Mouse (Mus musculus) midbrain, embryonic 15.5 days (tissue): ENCODE measurements around the gene Ptprq. TPM values are rescaled to one million over a fixed set of nuclear protein-coding genes. Genes with fewer than 3 reads are reported as not detected.

Experiments used
- ATAC-seq: fragments of 200-750 bp; cut with Nextera tagmentation; replicated peaks from 2 replicates; pipeline ENCODE4 v1.8.0; 2017; ENCODE audit warnings: moderate TSS enrichment
- H3K27ac ChIP-seq: fragments of 300-500 bp; sonication (generic); 2 replicates; pipeline ENCODE4 v1.5.1; 2015; ENCODE audit warnings: mild to moderate bottlenecking, inconsistent platforms
- H3K27me3 ChIP-seq: fragments of 300-500 bp; sonication (generic); replicated peaks from 2 replicates; pipeline ENCODE4 v1.6.1; 2015; ENCODE audit warnings: inconsistent platforms
- H3K36me3 ChIP-seq: fragments of 300-500 bp; sonication (generic); replicated peaks from 2 replicates; pipeline ENCODE4 v1.6.1; 2015; ENCODE audit warnings: inconsistent platforms
- H3K4me1 ChIP-seq: fragments of 300-500 bp; sonication (generic); 2 replicates; pipeline ENCODE4 v1.6.1; 2015; ENCODE audit warnings: inconsistent platforms
- H3K4me2 ChIP-seq: fragments of 300-500 bp; sonication (generic); 2 replicates; pipeline ENCODE4 v1.6.1; 2015; ENCODE audit warnings: inconsistent platforms, mild to moderate bottlenecking, moderate library complexity
- H3K4me3 ChIP-seq: fragments of 300-500 bp; sonication (generic); 2 replicates; pipeline ENCODE4 v1.5.1; 2015; ENCODE audit warnings: mild to moderate bottlenecking, inconsistent platforms
- H3K9ac ChIP-seq: fragments of 300-500 bp; sonication (generic); 2 replicates; pipeline ENCODE4 v1.6.1; 2015; ENCODE audit warnings: mild to moderate bottlenecking, inconsistent platforms
- H3K9me3 ChIP-seq: fragments of 300-500 bp; sonication (generic); 2 replicates; pipeline ENCODE4 v1.6.1; 2016; ENCODE audit warnings: inconsistent platforms
- WGBS: fragments of 180-500 bp; shearing (Covaris S2); methylation state at CpG from one replicate; pipeline ENCODE4 v1.1.7; 2015; ENCODE audit warnings: mixed read lengths; 5-methylcytosine and 5-hydroxymethylcytosine counted together
- polyA plus RNA-seq: library from polyadenylated mRNA; unstranded; fragments of >200 nt; fragmentation: Nextera tagmentation; extraction: Ambion mirVana; gene quantifications from 2 replicates; pipeline ENCODE4 v1.2.1, GENCODE M21; 2015

Ptprq gene
- 0.13 and 0.26 TPM in 2 replicates for polyA plus RNA-seq

GRCm38 (mm10) chr10:107719806-107720205 is at the start of gene Ptprq:
Gene Ptprq, minus strand, starts transcription at chr10:107720051.
- Histone ChIP-seq H3K4me3 (no peak within 1 kb of the TSS), H3K27ac (no peak within 1 kb of the TSS), H3K27me3 (no peaks in the 10 kb centered on the region), H3K9me3 (no peaks in the 10 kb centered on the region), H3K4me1 (no peaks in the 10 kb centered on the region), H3K9ac (no peak within 1 kb of the TSS), H3K4me2 (no peak within 1 kb of the TSS), H3K36me3 (no peaks in the 10 kb centered on the region)
- WGBS = 58% methylated on average over 1 of the region's 1 CpGs
- no peak for ATAC-seq

- no peaks in the 10 kb centered on the region for H3K27me3 ChIP-seq
- H3K4me3 ChIP-seq = no peak overlapping the region
- no peak for ATAC-seq
- H3K4me2 ChIP-seq = no peak overlapping the region
- no peaks in the 10 kb centered on the region for H3K36me3 ChIP-seq
- H3K9ac ChIP-seq = no peak overlapping the region
- H3K27ac ChIP-seq = no peak overlapping the region
- no peaks in the 10 kb centered on the region for H3K9me3 ChIP-seq
- no peaks in the 10 kb centered on the region for H3K4me1 ChIP-seq
- 51% methylated on average over 1 of the region's 1 CpGs for WGBS
These were observed 39.8 kb upstream of the Ptprq start for GRCm38 (mm10) chr10:107759624-107760023.

GRCm38 (mm10) chr10:107753471-107753870 is 33.6 kb upstream of the Ptprq start:
- H3K27me3 ChIP-seq = no peaks in the 10 kb centered on the region
- 98% methylated on average over 3 of the region's 3 CpGs for WGBS
- H3K9me3 ChIP-seq = no peaks in the 10 kb centered on the region
- no peak overlapping the region for H3K27ac ChIP-seq
- no peak for ATAC-seq
- no peaks in the 10 kb centered on the region for H3K36me3 ChIP-seq
- no peak overlapping the region for H3K4me3 ChIP-seq
- H3K4me2 ChIP-seq = no peak overlapping the region
- peaks cover 11% of the 10 kb centered on the region for H3K4me1 ChIP-seq
- H3K9ac ChIP-seq = no peak overlapping the region

GRCm38 (mm10) chr10:107752351-107753143 is 32.7 kb upstream of the Ptprq start:
- Histone ChIP-seq H3K36me3 (no peaks in the 10 kb centered on the region), H3K27me3 (no peaks in the 10 kb centered on the region), H3K9me3 (no peaks in the 10 kb centered on the region), H3K27ac (no peak overlapping the region), H3K9ac (no peak overlapping the region), H3K4me1 (peaks cover 11% of the 10 kb centered on the region), H3K4me3 (peak overlapping the region; percentile 17), H3K4me2 (peak overlapping the region; percentile 41)
- WGBS = 19% methylated on average over 15 of the region's 15 CpGs
- peak; percentile 84 for ATAC-seq

GRCm38 (mm10) chr10:107751944-107752343 is 32.1 kb upstream of the Ptprq start:
- Histone ChIP-seq H3K36me3 (no peaks in the 10 kb centered on the region), H3K4me2 (peak overlapping the region; percentile 41), H3K27me3 (no peaks in the 10 kb centered on the region), H3K9ac (no peak overlapping the region), H3K4me3 (peak overlapping the region; percentile 17; the same call in 1 of the 2 replicates), H3K27ac (no peak overlapping the region), H3K4me1 (peaks cover 11% of the 10 kb centered on the region), H3K9me3 (no peaks in the 10 kb centered on the region)
- ATAC-seq = peak; percentile 48; the same call in 1 of the 2 replicates
- WGBS = 22% methylated on average over 6 of the region's 6 CpGs

- no peak for ATAC-seq
- H3K9ac ChIP-seq = no peak overlapping the region
- H3K9me3 ChIP-seq = no peaks in the 10 kb centered on the region
- peaks cover 8% of the 10 kb centered on the region for H3K4me1 ChIP-seq
- no peak overlapping the region for H3K27ac ChIP-seq
- 21% methylated on average over 5 of the region's 5 CpGs for WGBS
- H3K4me2 ChIP-seq = no peak overlapping the region
- H3K36me3 ChIP-seq = no peaks in the 10 kb centered on the region
- no peak overlapping the region for H3K4me3 ChIP-seq
- no peaks in the 10 kb centered on the region for H3K27me3 ChIP-seq
These were observed 27.7 kb upstream of the Ptprq start for GRCm38 (mm10) chr10:107747566-107747965.

- 25% methylated on average over 9 of the region's 9 CpGs for WGBS
- Histone ChIP-seq H3K4me1 (peaks cover under 1% of the 10 kb centered on the region; the same call in 1 of the 2 replicates), H3K9me3 (no peaks in the 10 kb centered on the region), H3K27me3 (no peaks in the 10 kb centered on the region), H3K9ac (no peak overlapping the region), H3K36me3 (no peaks in the 10 kb centered on the region), H3K4me2 (no peak overlapping the region), H3K4me3 (no peak overlapping the region), H3K27ac (no peak overlapping the region)
- no peak for ATAC-seq
These were observed 26.9 kb upstream of the Ptprq start for GRCm38 (mm10) chr10:107746717-107747116.

- Histone ChIP-seq H3K9me3 (no peaks in the 10 kb centered on the region), H3K9ac (no peak overlapping the region), H3K27me3 (no peaks in the 10 kb centered on the region), H3K4me3 (no peak overlapping the region), H3K4me2 (no peak overlapping the region), H3K4me1 (no peaks in the 10 kb centered on the region), H3K27ac (no peak overlapping the region), H3K36me3 (no peaks in the 10 kb centered on the region)
- 93% methylated on average over 5 of the region's 5 CpGs for WGBS
- ATAC-seq = no peak
These were observed 20.0 kb upstream of the Ptprq start for GRCm38 (mm10) chr10:107739815-107740214.

- ATAC-seq = no peak
- H3K27me3 ChIP-seq = no peaks in the 10 kb centered on the region
- no peaks in the 10 kb centered on the region for H3K36me3 ChIP-seq
- H3K27ac ChIP-seq = no peak overlapping the region
- WGBS = 86% methylated on average over 6 of the region's 6 CpGs
- no peak overlapping the region for H3K4me3 ChIP-seq
- H3K9me3 ChIP-seq = no peaks in the 10 kb centered on the region
- H3K4me1 ChIP-seq = no peaks in the 10 kb centered on the region
- H3K9ac ChIP-seq = no peak overlapping the region
- H3K4me2 ChIP-seq = no peak overlapping the region
These were observed 17.9 kb upstream of the Ptprq start for GRCm38 (mm10) chr10:107737743-107738142.

GRCm38 (mm10) chr10:107735448-107735847 is 15.6 kb upstream of the Ptprq start:
- H3K4me1 ChIP-seq = no peaks in the 10 kb centered on the region
- no peak overlapping the region for H3K4me2 ChIP-seq
- ATAC-seq = no peak
- no peaks in the 10 kb centered on the region for H3K27me3 ChIP-seq
- H3K36me3 ChIP-seq = no peaks in the 10 kb centered on the region
- no peak overlapping the region for H3K27ac ChIP-seq
- 73% methylated on average over 7 of the region's 7 CpGs for WGBS
- H3K4me3 ChIP-seq = no peak overlapping the region
- no peak overlapping the region for H3K9ac ChIP-seq
- H3K9me3 ChIP-seq = no peaks in the 10 kb centered on the region

GRCm38 (mm10) chr10:107734327-107734726 is 14.5 kb upstream of the Ptprq start:
- Histone ChIP-seq H3K4me3 (no peak overlapping the region), H3K9ac (no peak overlapping the region), H3K27ac (no peak overlapping the region), H3K4me2 (no peak overlapping the region), H3K9me3 (no peaks in the 10 kb centered on the region), H3K27me3 (no peaks in the 10 kb centered on the region), H3K4me1 (no peaks in the 10 kb centered on the region), H3K36me3 (no peaks in the 10 kb centered on the region)
- ATAC-seq = no peak

- no peaks in the 10 kb centered on the region for H3K4me1 ChIP-seq
- no peaks in the 10 kb centered on the region for H3K27me3 ChIP-seq
- 75% methylated on average over 7 of the region's 7 CpGs for WGBS
- no peak overlapping the region for H3K4me3 ChIP-seq
- no peak for ATAC-seq
- H3K4me2 ChIP-seq = no peak overlapping the region
- no peaks in the 10 kb centered on the region for H3K9me3 ChIP-seq
- no peaks in the 10 kb centered on the region for H3K36me3 ChIP-seq
- no peak overlapping the region for H3K9ac ChIP-seq
- H3K27ac ChIP-seq = no peak overlapping the region
These were observed 5.8 kb upstream of the Ptprq start for GRCm38 (mm10) chr10:107725631-107726030.

- H3K9me3 ChIP-seq = no peaks in the 10 kb centered on the region
- no peaks in the 10 kb centered on the region for H3K36me3 ChIP-seq
- WGBS = 45% methylated on average over 3 of the region's 3 CpGs
- ATAC-seq = no peak
- no peak overlapping the region for H3K4me2 ChIP-seq
- no peak overlapping the region for H3K9ac ChIP-seq
- H3K4me1 ChIP-seq = no peaks in the 10 kb centered on the region
- no peak overlapping the region for H3K4me3 ChIP-seq
- H3K27ac ChIP-seq = no peak overlapping the region
- no peaks in the 10 kb centered on the region for H3K27me3 ChIP-seq
These were observed 15.4 kb downstream of the Ptprq start for GRCm38 (mm10) chr10:107704443-107704842.
